Mouse (Mus musculus) C3H10T1/2 (cell line): ENCODE data around the gene Lrrc1. TPM values are rescaled to one million over a fixed set of nuclear protein-coding genes. Genes with fewer than 3 reads are reported as not detected.

Source experiments
- polyA plus RNA-seq, 2 experiments: library from polyadenylated mRNA; unstranded; fragments of >200 nt; fragmentation: generic; extraction: Trizol; gene quantifications; one replicate each; pipeline ENCODE4 v1.2.1; 2012; ENCODE audit warnings: missing spikeins in 2 of 2

Lrrc1 gene
- polyA plus RNA-seq: 1 to 10 TPM in 1 of 2 experiments, under 1 TPM in 1; 0.78 to 4.2 TPM

GRCm38 (mm10) chr9:77544354-77545067, at the start of gene Lrrc1:
TSS of gene Lrrc1 (minus strand) at chr9:77544870.

Other genes starting within 250 kb of the Lrrc1 start
- gene Mlip, start 191.9 kb downstream of the Lrrc1 start, polyA plus RNA-seq: 1 to 10 TPM in 1 of 2 experiments, not detected in 1; 1.1 TPM
- gene Klhl31, start 91.6 kb upstream of the Lrrc1 start, polyA plus RNA-seq: not detected
- gene Gclc, start 209.7 kb upstream of the Lrrc1 start, polyA plus RNA-seq: 1 to 10 TPM; 1.0 to 4.0 TPM